Mouse (Mus musculus) E14TG2a.4 (cell line): Measurements from ENCODE around the gene Cfap161.
A peak's percentile ranks its signal among the peaks of the same experiment; 100 is the strongest.

Source experiments
- H3K27me3 ChIP-seq: 2 replicates; pipeline ENCODE4 v1.6.1; 2014; ENCODE audit warnings: low read length, control low read depth; ENCODE audit not compliant: insufficient read depth
- H3K36me3 ChIP-seq: 2 replicates; pipeline ENCODE4 v1.6.1; 2014; ENCODE audit warnings: low read length, control low read depth; ENCODE audit not compliant: insufficient read depth
- H3K4me1 ChIP-seq: replicated peaks from 2 replicates; pipeline ENCODE4 v1.6.1; 2014; ENCODE audit warnings: low read depth, low read length, control low read depth
- H3K4me3 ChIP-seq: replicated peaks from 2 replicates; pipeline ENCODE4 v1.5.1; 2014; ENCODE audit warnings: mild to moderate bottlenecking, low read length
- H3K9me3 ChIP-seq: 2 replicates; pipeline ENCODE4 v1.6.1; 2014; ENCODE audit warnings: low read length, control low read depth
- CTCF ChIP-seq: conservative IDR thresholded peaks from 2 replicates; pipeline ENCODE4 v1.5.1; 2014; ENCODE audit warnings: low read length
- NANOG ChIP-seq: IDR thresholded peaks from 2 replicates; pipeline ENCODE4 v1.6.1; 2014; ENCODE audit warnings: borderline replicate concordance, low read length, mixed read lengths
- POU5F1 ChIP-seq: IDR thresholded peaks from 2 replicates; pipeline ENCODE4 v1.6.1; 2014; ENCODE audit warnings: low read length, borderline replicate concordance

Cfap161 gene

GRCm38 (mm10) chr7:83816886-83817285 lies 22.2 kb upstream of the Cfap161 start:
- H3K9me3 ChIP-seq: no peaks in the 10 kb centered on the region
- H3K36me3 ChIP-seq: no peaks in the 10 kb centered on the region
- peaks cover 31% of the 10 kb centered on the region for H3K4me1 ChIP-seq
- H3K27me3 ChIP-seq: no peaks in the 10 kb centered on the region
- no peak overlapping the region for H3K4me3 ChIP-seq
- TF ChIP-seq CTCF: no peak

GRCm38 (mm10) chr7:83815646-83816045 lies 21.0 kb upstream of the Cfap161 start:
- peaks cover 43% of the 10 kb centered on the region for H3K4me1 ChIP-seq
- no peaks in the 10 kb centered on the region for H3K27me3 ChIP-seq
- no peaks in the 10 kb centered on the region for H3K36me3 ChIP-seq
- TF ChIP-seq NANOG (no peak), POU5F1 (no peak), CTCF (no peak)
- H3K9me3 ChIP-seq: no peaks in the 10 kb centered on the region
- H3K4me3 ChIP-seq: no peak overlapping the region

GRCm38 (mm10) chr7:83813993-83814392 lies 19.3 kb upstream of the Cfap161 start:
- Histone ChIP-seq H3K4me3 (no peak overlapping the region), H3K4me1 (peaks cover 58% of the 10 kb centered on the region), H3K9me3 (no peaks in the 10 kb centered on the region), H3K27me3 (no peaks in the 10 kb centered on the region), H3K36me3 (no peaks in the 10 kb centered on the region)
- TF ChIP-seq NANOG: no peak
- TF ChIP-seq POU5F1: no peak
- no peak for TF ChIP-seq CTCF

- H3K4me1 ChIP-seq: peaks cover 63% of the 10 kb centered on the region
- TF ChIP-seq NANOG (no peak), POU5F1 (no peak), CTCF (no peak)
- H3K36me3 ChIP-seq: no peaks in the 10 kb centered on the region
- H3K4me3 ChIP-seq: no peak overlapping the region
- no peaks in the 10 kb centered on the region for H3K27me3 ChIP-seq
- no peaks in the 10 kb centered on the region for H3K9me3 ChIP-seq
Observed at GRCm38 (mm10) chr7:83813465-83813864, 18.8 kb upstream of the Cfap161 start.

- Histone ChIP-seq H3K4me3 (no peak overlapping the region), H3K36me3 (no peaks in the 10 kb centered on the region), H3K27me3 (no peaks in the 10 kb centered on the region), H3K4me1 (peaks cover 65% of the 10 kb centered on the region), H3K9me3 (no peaks in the 10 kb centered on the region)
- TF ChIP-seq POU5F1: no peak
- TF ChIP-seq CTCF: no peak
- TF ChIP-seq NANOG: no peak
Observed at GRCm38 (mm10) chr7:83813016-83813415, 18.3 kb upstream of the Cfap161 start.

- H3K36me3 ChIP-seq: no peaks in the 10 kb centered on the region
- H3K27me3 ChIP-seq: no peaks in the 10 kb centered on the region
- peaks cover 70% of the 10 kb centered on the region for H3K4me1 ChIP-seq
- no peak for TF ChIP-seq NANOG
- TF ChIP-seq CTCF: no peak
- TF ChIP-seq POU5F1: no peak
- H3K4me3 ChIP-seq: no peak overlapping the region
- H3K9me3 ChIP-seq: no peaks in the 10 kb centered on the region
Observed at GRCm38 (mm10) chr7:83812581-83812980, 17.9 kb upstream of the Cfap161 start.

DNA sequence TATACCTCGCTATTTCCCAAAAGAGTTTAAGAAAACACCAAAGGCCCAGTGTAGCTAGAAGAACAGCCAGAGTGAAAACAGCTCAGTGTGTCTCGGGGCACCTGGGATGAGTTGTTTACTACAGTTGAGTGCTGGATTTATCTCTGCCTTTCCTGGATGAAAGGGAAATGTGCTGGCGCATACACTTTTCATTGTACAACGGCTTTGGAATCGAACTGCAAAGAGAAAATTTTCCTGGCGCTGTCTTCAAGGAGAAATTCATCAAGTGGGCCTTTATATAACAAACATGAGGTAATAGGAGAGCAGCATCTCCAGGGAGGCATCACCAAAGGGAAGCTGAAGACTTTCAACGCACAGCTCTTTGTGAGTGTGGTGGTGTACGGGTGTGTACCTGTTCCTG lies 17.2 kb upstream of the Cfap161 start:
- Histone ChIP-seq H3K4me3 (no peak overlapping the region), H3K9me3 (no peaks in the 10 kb centered on the region), H3K36me3 (no peaks in the 10 kb centered on the region), H3K4me1 (peaks cover 76% of the 10 kb centered on the region), H3K27me3 (no peaks in the 10 kb centered on the region)
- no peak for TF ChIP-seq CTCF
- TF ChIP-seq POU5F1: no peak
- TF ChIP-seq NANOG: no peak

GRCm38 (mm10) chr7:83811461-83811860 lies 16.8 kb upstream of the Cfap161 start:
- TF ChIP-seq CTCF (no peak), NANOG (no peak), POU5F1 (no peak)
- no peak overlapping the region for H3K4me3 ChIP-seq
- H3K36me3 ChIP-seq: no peaks in the 10 kb centered on the region
- peaks cover 81% of the 10 kb centered on the region for H3K4me1 ChIP-seq
- no peaks in the 10 kb centered on the region for H3K27me3 ChIP-seq
- H3K9me3 ChIP-seq: no peaks in the 10 kb centered on the region

- H3K4me1 ChIP-seq: peaks cover 81% of the 10 kb centered on the region
- peak overlapping the region; percentile 57 for H3K4me3 ChIP-seq
- no peaks in the 10 kb centered on the region for H3K27me3 ChIP-seq
- H3K9me3 ChIP-seq: no peaks in the 10 kb centered on the region
- H3K36me3 ChIP-seq: no peaks in the 10 kb centered on the region
- TF ChIP-seq NANOG (no peak), POU5F1 (no peak), CTCF (no peak)
Observed at GRCm38 (mm10) chr7:83810141-83811100, 15.7 kb upstream of the Cfap161 start.
